Mouse (Mus musculus): Measurements from ENCODE around the gene Dkk2. TPM values are rescaled to one million over a fixed set of nuclear protein-coding genes. Genes with fewer than 3 reads are reported as not detected.
"Not testable (repeated sequence)": the region's sequence is repeated elsewhere in the genome, so short reads cannot be mapped to it uniquely, and the experiment has no call there.

Gene Dkk2
- polyA plus RNA-seq (2015; fragmentation: Nextera tagmentation; extraction: Ambion mirVana): 32.7 and 40.1 TPM in 2 replicates

DNA sequence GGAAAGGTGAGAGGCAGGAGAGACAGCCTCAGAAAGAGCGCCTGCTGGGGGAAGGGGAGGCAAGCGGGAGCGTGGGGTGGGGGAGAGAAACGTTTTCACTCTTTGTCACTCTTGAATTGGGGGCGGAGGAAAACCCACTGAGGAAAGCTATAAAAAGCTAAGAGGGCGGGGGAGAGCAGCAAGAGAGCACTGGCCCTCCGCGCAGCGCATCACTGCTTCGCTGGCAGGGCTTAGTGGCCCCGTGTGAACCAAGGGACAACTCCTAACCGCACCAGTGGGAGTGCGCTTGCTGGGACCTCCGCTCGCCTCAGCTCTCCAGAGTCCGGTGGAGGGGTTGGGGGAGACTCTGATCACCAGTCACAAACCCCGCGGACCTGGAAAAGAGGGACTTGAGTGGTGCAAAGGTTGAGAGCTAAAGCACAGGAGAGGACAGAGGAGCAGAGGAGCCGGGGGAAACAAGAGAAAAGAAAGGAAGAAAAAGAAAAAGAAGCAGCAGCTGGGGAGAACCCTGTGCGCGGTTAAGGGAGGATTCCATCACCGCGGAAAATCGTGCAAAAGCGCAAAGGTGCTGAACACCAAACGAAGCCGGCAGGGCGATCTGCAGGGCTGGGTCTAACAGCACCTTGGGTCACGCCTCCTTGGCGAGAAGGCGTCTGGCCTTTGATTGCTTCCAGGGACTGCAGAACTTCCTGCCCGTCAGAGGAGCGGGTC lies at the start of gene Dkk2:
Gene Dkk2 (plus strand): TSS at position 181 of the 711 bp plus-strand sequence.
- H3K27me3 ChIP-seq: peaks cover 16% of the 10 kb centered on the region
- H3K9ac ChIP-seq: peak within 1 kb of the TSS; percentile 79
- H3K9me3 ChIP-seq: no peaks in the 10 kb centered on the region
- under 1% methylated on average over 33 of the region's 33 CpGs for WGBS
- H3K4me1 ChIP-seq: peaks cover 29% of the 10 kb centered on the region
- H3K4me3 ChIP-seq: peak within 1 kb of the TSS; percentile 62
- 0 out of 2 replicates have a peak, but pooled peaks have one; percentile 35 for ATAC-seq (ENCODE audit: insufficient number of reproducible peaks, insufficient read depth, low FRiP score, low TSS enrichment, low read depth)
- H3K27ac ChIP-seq: peak within 1 kb of the TSS; percentile 78
- H3K4me2 ChIP-seq: peak within 1 kb of the TSS; percentile 93
- no peaks in the 10 kb centered on the region for H3K36me3 ChIP-seq

DNA sequence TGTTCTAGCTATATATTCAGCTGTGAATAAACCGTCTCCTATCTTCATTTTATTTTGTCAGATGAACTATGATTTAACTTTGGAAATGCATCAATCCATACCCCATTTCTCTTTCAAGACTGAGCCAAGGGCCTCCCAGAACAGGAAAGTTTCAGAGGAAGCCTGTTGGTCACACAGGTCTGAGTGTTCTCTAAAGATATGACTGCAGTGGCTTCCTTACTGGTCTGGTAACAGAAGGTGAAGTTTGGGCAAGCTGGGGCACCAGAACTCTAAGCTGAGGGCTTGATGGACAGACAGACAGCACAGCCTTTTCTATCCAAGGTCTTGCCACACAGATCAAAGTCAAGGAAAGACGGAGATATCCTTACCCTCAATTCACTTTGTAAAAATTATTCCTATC lies 48.4 kb upstream of the Dkk2 start:
- no peaks in the 10 kb centered on the region for H3K9me3 ChIP-seq
- ATAC-seq (ENCODE audit: insufficient number of reproducible peaks, insufficient read depth, low FRiP score, low TSS enrichment, low read depth): no peak
- no peak overlapping the region for H3K4me2 ChIP-seq
- H3K27me3 ChIP-seq: no peaks in the 10 kb centered on the region
- no peak overlapping the region for H3K27ac ChIP-seq
- 87% methylated on average over 2 of the region's 2 CpGs for WGBS
- H3K36me3 ChIP-seq: no peaks in the 10 kb centered on the region
- H3K4me3 ChIP-seq: no peak overlapping the region
- H3K4me1 ChIP-seq: peaks cover 12% of the 10 kb centered on the region
- H3K9ac ChIP-seq: no peak overlapping the region

DNA sequence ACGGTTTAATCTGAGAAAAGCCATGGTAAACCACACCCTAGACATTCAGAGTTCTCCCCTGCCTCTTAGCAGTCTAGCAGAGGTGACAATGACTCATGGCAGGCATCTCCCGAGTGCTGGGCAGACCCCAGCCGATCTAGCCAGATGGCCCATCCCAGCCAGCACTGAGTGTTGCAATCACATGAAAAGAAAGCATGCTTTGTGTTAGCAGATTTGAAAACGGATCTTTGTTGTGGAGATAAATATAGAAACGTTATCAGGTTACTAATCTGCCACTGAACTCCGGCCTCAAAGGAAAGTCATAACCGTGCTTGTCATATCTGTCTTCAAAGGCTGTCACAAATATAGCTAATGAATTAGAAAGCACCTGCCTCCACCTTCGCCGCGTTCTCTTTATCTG lies 47.4 kb upstream of the Dkk2 start:
- Histone ChIP-seq H3K9me3 (no peaks in the 10 kb centered on the region), H3K4me2 (no peak overlapping the region), H3K9ac (no peak overlapping the region), H3K4me1 (peaks cover 12% of the 10 kb centered on the region), H3K4me3 (no peak overlapping the region), H3K27me3 (no peaks in the 10 kb centered on the region), H3K27ac (no peak overlapping the region), H3K36me3 (no peaks in the 10 kb centered on the region)
- ATAC-seq (ENCODE audit: insufficient number of reproducible peaks, insufficient read depth, low FRiP score, low TSS enrichment, low read depth): no peak
- WGBS: 38% methylated on average over 10 of the region's 10 CpGs

DNA sequence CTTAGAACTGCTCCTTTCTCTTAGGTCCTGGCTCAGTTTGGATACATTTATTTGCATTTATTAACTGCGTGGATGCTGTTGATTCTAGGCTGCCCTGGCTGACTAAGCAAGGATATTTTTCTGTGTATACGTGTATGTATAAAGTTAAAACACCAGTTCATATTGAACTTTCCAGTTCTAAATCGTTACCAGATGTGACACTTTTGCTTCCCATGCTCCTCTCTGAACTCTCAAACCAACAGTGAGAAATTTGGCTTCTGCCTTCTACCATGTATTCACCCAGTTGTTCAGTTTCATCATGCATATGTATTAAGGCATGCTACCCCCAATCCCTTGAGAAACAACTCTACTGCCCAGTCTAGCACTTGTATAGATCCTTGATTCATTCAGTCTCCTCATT lies 45.0 kb upstream of the Dkk2 start:
- Histone ChIP-seq H3K4me3 (no peak overlapping the region), H3K4me2 (no peak overlapping the region), H3K9me3 (no peaks in the 10 kb centered on the region), H3K36me3 (no peaks in the 10 kb centered on the region), H3K27ac (no peak overlapping the region), H3K27me3 (no peaks in the 10 kb centered on the region), H3K4me1 (peaks cover 8% of the 10 kb centered on the region; the same call in 1 of the 2 replicates), H3K9ac (no peak overlapping the region)
- ATAC-seq (ENCODE audit: insufficient number of reproducible peaks, insufficient read depth, low FRiP score, low TSS enrichment, low read depth): no peak
- WGBS: 31% methylated on average over 3 of the region's 3 CpGs

DNA sequence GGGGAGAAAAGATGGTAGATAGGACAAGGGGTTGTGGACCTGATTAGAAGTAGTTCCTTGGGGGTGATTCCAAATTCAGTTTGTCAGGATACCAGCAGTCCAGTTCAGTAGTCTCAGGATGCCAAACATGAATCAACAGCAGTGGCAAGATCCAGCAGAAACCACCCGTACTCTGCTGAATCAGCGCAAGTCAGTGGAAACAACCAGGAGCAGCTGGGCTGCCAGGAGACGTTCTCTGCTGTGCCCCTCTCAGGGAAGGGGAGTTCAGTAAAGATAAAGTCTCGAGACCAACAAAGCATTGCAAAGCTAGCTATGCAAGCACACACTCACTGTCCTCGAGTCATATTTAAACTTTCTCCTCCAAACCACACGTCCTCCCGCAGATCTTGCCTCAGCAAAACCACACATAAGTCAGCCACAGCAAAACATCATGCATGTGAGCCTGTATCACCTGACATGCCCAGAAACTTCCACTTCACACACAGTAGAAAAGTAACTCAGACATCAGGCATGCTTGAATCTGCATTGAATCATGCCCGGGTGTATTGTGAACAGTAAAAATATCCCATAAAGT lies 34.1 kb upstream of the Dkk2 start:
- Histone ChIP-seq H3K4me3 (no peak overlapping the region), H3K27me3 (no peaks in the 10 kb centered on the region), H3K27ac (no peak overlapping the region), H3K4me2 (no peak overlapping the region), H3K4me1 (no peaks in the 10 kb centered on the region), H3K9me3 (no peaks in the 10 kb centered on the region), H3K36me3 (no peaks in the 10 kb centered on the region), H3K9ac (no peak overlapping the region)
- no peak for ATAC-seq (ENCODE audit: insufficient number of reproducible peaks, insufficient read depth, low FRiP score, low TSS enrichment, low read depth)
- WGBS: 70% methylated on average over 8 of the region's 8 CpGs

DNA sequence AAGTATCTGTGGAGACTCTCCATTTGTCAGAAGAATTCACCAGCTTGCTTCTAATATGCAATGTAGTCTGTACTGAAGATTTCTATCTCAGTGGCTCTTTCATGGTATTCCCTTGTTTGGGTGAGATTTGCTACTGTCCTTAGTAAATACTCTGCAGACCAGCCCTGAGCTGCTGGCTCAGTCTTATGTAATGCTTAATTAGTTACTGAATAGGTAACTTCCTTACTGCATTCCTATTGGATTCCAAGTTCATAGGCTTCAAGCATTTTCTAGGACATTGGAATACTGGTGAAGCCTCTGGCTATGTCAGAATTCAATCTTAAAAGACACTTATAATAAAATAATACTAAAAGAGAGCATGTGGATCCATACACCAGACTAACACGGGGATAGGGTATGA lies 22.3 kb upstream of the Dkk2 start:
- not testable (repeated sequence) for H3K27me3 ChIP-seq; H3K36me3 ChIP-seq; H3K27ac ChIP-seq; H3K4me3 ChIP-seq; H3K9me3 ChIP-seq; H3K4me2 ChIP-seq; H3K4me1 ChIP-seq; H3K9ac ChIP-seq; ATAC-seq (ENCODE audit: insufficient number of reproducible peaks, insufficient read depth, low FRiP score, low TSS enrichment, low read depth)
- 73% methylated on average over 1 of the region's 1 CpGs for WGBS

DNA sequence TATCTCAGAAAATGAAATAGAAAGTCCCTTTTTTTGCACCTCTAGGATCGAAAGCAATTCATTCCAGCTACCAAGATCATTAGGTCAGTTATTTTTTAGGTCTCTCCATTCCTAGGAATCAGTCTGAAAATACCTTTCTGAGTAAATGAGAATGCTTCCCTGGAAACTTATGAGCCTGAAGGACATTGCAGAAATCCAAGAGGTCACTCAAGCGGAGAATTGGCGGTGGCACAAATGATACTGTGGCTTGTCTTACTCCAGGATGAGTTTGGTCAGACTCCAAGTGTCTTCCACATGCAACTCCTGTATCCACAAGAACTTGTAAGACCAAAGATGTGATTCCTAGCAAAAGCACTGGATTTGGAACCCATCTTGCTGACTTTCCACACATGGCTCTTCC lies 21.7 kb upstream of the Dkk2 start:
- no peak overlapping the region for H3K4me3 ChIP-seq
- H3K4me1 ChIP-seq: no peaks in the 10 kb centered on the region
- 95% methylated on average over 3 of the region's 3 CpGs for WGBS
- no peak for ATAC-seq (ENCODE audit: insufficient number of reproducible peaks, insufficient read depth, low FRiP score, low TSS enrichment, low read depth)
- H3K9me3 ChIP-seq: no peaks in the 10 kb centered on the region; the same call in 1 of the 2 replicates
- no peak overlapping the region for H3K9ac ChIP-seq
- no peak overlapping the region for H3K4me2 ChIP-seq
- H3K36me3 ChIP-seq: no peaks in the 10 kb centered on the region
- no peak overlapping the region for H3K27ac ChIP-seq
- no peaks in the 10 kb centered on the region for H3K27me3 ChIP-seq

DNA sequence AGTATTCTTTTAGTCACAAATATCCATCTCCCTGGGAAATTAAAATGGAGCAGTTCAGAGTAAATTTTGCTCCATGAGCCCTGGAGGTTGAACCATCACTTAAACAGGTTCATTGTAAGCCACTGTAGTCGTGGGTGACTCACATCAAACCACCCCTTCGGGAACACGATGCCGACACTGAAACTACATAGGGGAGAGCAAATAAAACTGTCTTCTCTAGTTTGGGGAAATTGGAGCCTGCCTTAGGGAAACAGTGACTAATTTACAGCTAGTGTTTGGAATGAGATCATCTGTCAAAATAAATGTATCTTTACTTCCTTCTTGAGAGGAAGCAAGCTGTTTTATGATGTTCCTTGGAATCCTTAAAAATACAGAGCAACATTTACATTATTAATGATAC lies 21.1 kb upstream of the Dkk2 start:
- ATAC-seq (ENCODE audit: insufficient number of reproducible peaks, insufficient read depth, low FRiP score, low TSS enrichment, low read depth): no peak
- Histone ChIP-seq H3K9me3 (no peaks in the 10 kb centered on the region; the same call in 1 of the 2 replicates), H3K36me3 (no peaks in the 10 kb centered on the region), H3K4me1 (no peaks in the 10 kb centered on the region), H3K27me3 (no peaks in the 10 kb centered on the region), H3K9ac (no peak overlapping the region), H3K27ac (no peak overlapping the region), H3K4me3 (no peak overlapping the region), H3K4me2 (no peak overlapping the region)
- 38% methylated on average over 4 of the region's 4 CpGs for WGBS

DNA sequence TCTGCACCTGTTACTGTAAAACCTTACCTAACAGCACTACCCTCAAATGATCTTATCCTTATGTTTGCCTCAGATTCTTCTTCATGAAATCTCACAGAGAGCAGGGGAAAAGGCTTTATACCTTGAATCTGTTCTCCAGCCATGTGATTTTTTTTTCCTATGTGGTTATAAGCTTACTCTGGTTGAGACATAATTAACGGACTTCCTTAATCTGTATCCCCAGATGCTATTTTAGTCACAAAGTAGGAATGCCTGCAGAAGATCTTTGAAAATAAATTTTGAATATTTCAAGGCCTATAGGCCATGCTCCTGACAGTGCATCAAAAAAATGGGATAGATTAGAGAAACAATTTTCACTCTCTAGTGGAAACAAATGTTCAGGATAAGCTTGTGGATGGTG lies 20.2 kb upstream of the Dkk2 start:
- no peaks in the 10 kb centered on the region for H3K27me3 ChIP-seq
- no peak overlapping the region for H3K27ac ChIP-seq
- 26% methylated on average over 1 of the region's 1 CpGs for WGBS
- H3K4me3 ChIP-seq: no peak overlapping the region
- H3K9ac ChIP-seq: no peak overlapping the region
- H3K9me3 ChIP-seq: no peaks in the 10 kb centered on the region; the same call in 1 of the 2 replicates
- H3K36me3 ChIP-seq: no peaks in the 10 kb centered on the region
- no peak overlapping the region for H3K4me2 ChIP-seq
- ATAC-seq (ENCODE audit: insufficient number of reproducible peaks, insufficient read depth, low FRiP score, low TSS enrichment, low read depth): no peak
- H3K4me1 ChIP-seq: no peaks in the 10 kb centered on the region

DNA sequence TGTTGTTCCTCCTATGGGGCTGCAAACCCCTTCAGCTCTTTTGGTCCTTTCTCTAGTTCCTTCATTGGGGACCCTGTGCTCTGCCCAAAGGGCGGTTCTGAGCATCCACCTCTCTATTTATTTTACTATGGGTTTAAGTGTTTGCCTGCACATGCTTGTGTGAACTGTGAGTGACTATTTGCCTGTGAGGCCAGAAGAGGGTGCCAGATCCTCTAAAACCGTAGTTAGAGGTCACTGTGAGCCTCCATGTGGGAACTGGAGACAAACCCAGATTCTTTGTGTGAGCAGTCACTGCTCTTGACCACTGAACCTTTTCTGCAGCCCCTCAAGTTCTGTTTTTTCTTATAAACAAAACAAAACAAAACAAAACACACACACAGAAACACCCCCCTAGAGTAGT lies 14.1 kb upstream of the Dkk2 start:
- Histone ChIP-seq H3K36me3 (no peaks in the 10 kb centered on the region), H3K4me2 (no peak overlapping the region), H3K4me1 (no peaks in the 10 kb centered on the region), H3K9ac (no peak overlapping the region), H3K27ac (no peak overlapping the region), H3K27me3 (no peaks in the 10 kb centered on the region), H3K9me3 (no peaks in the 10 kb centered on the region), H3K4me3 (no peak overlapping the region)
- 53% methylated on average over 2 of the region's 2 CpGs for WGBS
- ATAC-seq (ENCODE audit: insufficient number of reproducible peaks, insufficient read depth, low FRiP score, low TSS enrichment, low read depth): no peak

DNA sequence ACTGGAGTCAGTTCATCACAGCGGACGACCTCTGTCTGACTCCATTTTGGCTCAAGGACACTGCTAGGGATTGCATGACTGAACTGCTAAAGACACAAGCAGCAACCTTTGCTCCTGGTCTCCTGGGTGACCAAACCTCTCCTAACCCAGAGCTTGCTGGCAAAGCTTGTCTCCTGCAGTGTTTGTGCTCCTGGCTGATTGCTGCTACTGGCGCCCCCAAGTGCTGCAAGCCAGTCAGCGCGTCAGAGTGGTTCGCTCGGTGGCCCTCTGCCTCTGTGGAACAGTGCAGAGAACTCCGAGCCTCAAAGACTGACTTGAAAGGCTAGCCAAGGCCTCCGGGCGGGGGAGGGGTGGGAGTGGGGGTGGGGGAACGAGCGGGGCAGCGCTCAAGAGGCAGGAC lies 1.1 kb upstream of the Dkk2 start:
- 3% methylated on average over 13 of the region's 13 CpGs for WGBS
- Histone ChIP-seq H3K27ac (peak overlapping the region; percentile 78), H3K4me2 (peak overlapping the region; percentile 93), H3K9ac (peak overlapping the region; percentile 79), H3K36me3 (no peaks in the 10 kb centered on the region), H3K4me1 (peaks cover 29% of the 10 kb centered on the region), H3K9me3 (no peaks in the 10 kb centered on the region), H3K27me3 (peaks cover 16% of the 10 kb centered on the region), H3K4me3 (peak overlapping the region; percentile 62)
- peak; percentile 49; the same call in 1 of the 2 replicates for ATAC-seq (ENCODE audit: insufficient number of reproducible peaks, insufficient read depth, low FRiP score, low TSS enrichment, low read depth)

DNA sequence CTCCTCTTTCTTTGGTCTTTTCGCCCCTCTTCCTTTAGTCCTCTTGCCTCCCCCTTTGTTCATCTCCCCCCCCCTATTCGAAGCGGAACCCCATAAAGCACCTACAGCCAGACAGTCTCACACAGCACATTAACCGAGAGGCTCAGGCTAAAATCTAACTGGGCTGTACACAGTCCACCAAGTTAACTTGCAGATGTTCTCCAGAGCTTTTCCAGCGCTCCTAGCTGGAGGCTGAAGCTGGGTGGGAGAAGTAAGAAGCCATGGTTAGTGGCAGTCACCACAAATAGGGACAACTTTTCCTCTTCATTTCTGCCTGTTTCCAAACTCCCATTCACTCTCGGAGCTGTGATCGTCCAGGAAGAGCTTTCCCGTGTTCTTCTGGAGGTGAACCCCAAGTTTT lies 412 bp upstream of the Dkk2 start:
- peak overlapping the region; percentile 93 for H3K4me2 ChIP-seq
- H3K9me3 ChIP-seq: no peaks in the 10 kb centered on the region
- H3K4me3 ChIP-seq: peak overlapping the region; percentile 62
- H3K9ac ChIP-seq: peak overlapping the region; percentile 79
- H3K27ac ChIP-seq: peak overlapping the region; percentile 78
- H3K36me3 ChIP-seq: no peaks in the 10 kb centered on the region
- WGBS: 4% methylated on average over 8 of the region's 8 CpGs
- H3K27me3 ChIP-seq: peaks cover 16% of the 10 kb centered on the region
- no peak for ATAC-seq (ENCODE audit: insufficient number of reproducible peaks, insufficient read depth, low FRiP score, low TSS enrichment, low read depth)
- peaks cover 29% of the 10 kb centered on the region for H3K4me1 ChIP-seq

Data from embryonic facial prominence, embryonic 13.5 days (tissue).